Mouse (Mus musculus) intestine, postnatal 0 days (tissue): ENCODE measurements around the gene Chst1. TPM values are rescaled to one million over a fixed set of nuclear protein-coding genes. Genes with fewer than 3 reads are reported as not detected.

Experiments
- ATAC-seq: fragments of 200-750 bp; cut with Nextera tagmentation; 2 replicates; pipeline ENCODE4 v1.8.0; 2017; ENCODE audit warnings: mild to moderate bottlenecking, moderate TSS enrichment, moderate library complexity
- H3K27ac ChIP-seq: fragments of 300-500 bp; sonication (generic); 2 replicates; pipeline ENCODE4 v1.5.1; 2014; ENCODE audit warnings: mild to moderate bottlenecking, low read depth, low read length, moderate library complexity
- H3K27me3 ChIP-seq: fragments of 300-500 bp; sonication (generic); replicated peaks from 2 replicates; pipeline ENCODE4 v1.6.1; 2014; ENCODE audit warnings: low read length, mixed read lengths; ENCODE audit not compliant: control insufficient read depth, insufficient read depth
- H3K36me3 ChIP-seq: fragments of 300-500 bp; sonication (generic); 2 replicates; pipeline ENCODE4 v1.6.1; 2014; ENCODE audit warnings: mild to moderate bottlenecking, moderate library complexity; ENCODE audit not compliant: control insufficient read depth, insufficient read depth
- H3K4me1 ChIP-seq: fragments of 300-500 bp; sonication (generic); replicated peaks from 2 replicates; pipeline ENCODE4 v1.6.1; 2014; ENCODE audit warnings: antibody characterized with exemption, low read length, mixed read lengths; ENCODE audit not compliant: control insufficient read depth, insufficient read depth
- H3K4me2 ChIP-seq: fragments of 300-500 bp; sonication (generic); replicated peaks from 2 replicates; pipeline ENCODE4 v1.6.1; 2014; ENCODE audit warnings: low read depth, mild to moderate bottlenecking, moderate library complexity
- H3K4me3 ChIP-seq: fragments of 300-500 bp; sonication (generic); 2 replicates; pipeline ENCODE4 v1.5.1; 2014; ENCODE audit warnings: low read depth, low read length
- H3K9ac ChIP-seq: fragments of 300-500 bp; sonication (generic); 2 replicates; pipeline ENCODE4 v1.6.1; 2014; ENCODE audit warnings: mild to moderate bottlenecking, low read depth, low read length
- H3K9me3 ChIP-seq: fragments of 300-500 bp; sonication (generic); 2 replicates; pipeline ENCODE4 v1.6.1; 2016; ENCODE audit warnings: mixed run types; ENCODE audit not compliant: control insufficient read depth
- CTCF ChIP-seq: sonication (generic); IDR thresholded peaks from 2 replicates; pipeline ENCODE4 v1.5.1; 2016; ENCODE audit warnings: low read depth, mild to moderate bottlenecking, control low read depth, antibody characterized with exemption, moderate library complexity
- WGBS: fragments of 180-500 bp; shearing (Covaris S2); extraction: QIAGEN DNeasy Blood & Tissue Kit; methylation state at CpG from one replicate; pipeline ENCODE4 v1.1.7; 2014; 5-methylcytosine and 5-hydroxymethylcytosine counted together
- polyA plus RNA-seq: library from polyadenylated mRNA; unstranded; fragments of >200 nt; fragmentation: Nextera tagmentation; extraction: Ambion mirVana; gene quantifications from 2 replicates; pipeline ENCODE4 v1.2.1, GENCODE M21; 2015

The Chst1 gene
- polyA plus RNA-seq, 1 experiment from 2014 or later, result 2.2 TPM

DNA sequence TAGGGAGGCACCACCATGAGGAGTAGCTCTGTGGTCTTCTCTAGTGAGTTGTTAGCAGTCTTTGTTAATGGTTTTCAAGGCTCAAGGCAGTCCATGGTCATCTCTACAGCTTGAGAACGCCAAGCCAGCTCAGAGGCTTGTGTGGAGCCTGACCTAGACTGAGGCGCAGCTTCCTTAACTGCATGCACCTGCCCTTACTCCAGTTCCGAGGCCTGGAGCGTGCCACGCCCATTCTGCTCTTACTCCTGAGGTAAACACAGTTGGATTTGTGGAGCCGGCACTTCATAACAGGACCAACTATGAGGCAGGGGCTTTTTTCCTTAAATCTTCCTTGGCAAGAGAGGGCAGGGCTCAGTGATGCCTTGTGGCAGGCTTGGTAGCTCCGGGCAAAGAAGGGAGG is 18.2 kb upstream of the Chst1 start:
- Histone ChIP-seq H3K4me3 (no peak overlapping the region), H3K4me1 (no peaks in the 10 kb centered on the region; the same call in 1 of the 2 replicates), H3K27ac (no peak overlapping the region), H3K36me3 (no peaks in the 10 kb centered on the region), H3K4me2 (no peak overlapping the region), H3K9me3 (no peaks in the 10 kb centered on the region), H3K27me3 (no peaks in the 10 kb centered on the region), H3K9ac (no peak overlapping the region)
- no peak for TF ChIP-seq CTCF
- WGBS, result 48% methylated on average over 7 of the region's 7 CpGs
- peak; percentile 61 for ATAC-seq

GRCm38 (mm10) chr2:92582596-92582995 is 16.9 kb upstream of the Chst1 start:
- Histone ChIP-seq H3K27ac (no peak overlapping the region), H3K9ac (no peak overlapping the region), H3K27me3 (no peaks in the 10 kb centered on the region), H3K4me1 (no peaks in the 10 kb centered on the region; the same call in 1 of the 2 replicates), H3K36me3 (no peaks in the 10 kb centered on the region), H3K9me3 (no peaks in the 10 kb centered on the region), H3K4me2 (no peak overlapping the region), H3K4me3 (no peak overlapping the region)
- TF ChIP-seq CTCF, result no peak
- ATAC-seq, result no peak
- WGBS, result 58% methylated on average over 5 of the region's 5 CpGs

- no peak for ATAC-seq
- H3K36me3 ChIP-seq, result no peaks in the 10 kb centered on the region
- no peak for TF ChIP-seq CTCF
Measured at GRCm38 (mm10) chr2:92587806-92588205, 11.7 kb upstream of the Chst1 start.

DNA sequence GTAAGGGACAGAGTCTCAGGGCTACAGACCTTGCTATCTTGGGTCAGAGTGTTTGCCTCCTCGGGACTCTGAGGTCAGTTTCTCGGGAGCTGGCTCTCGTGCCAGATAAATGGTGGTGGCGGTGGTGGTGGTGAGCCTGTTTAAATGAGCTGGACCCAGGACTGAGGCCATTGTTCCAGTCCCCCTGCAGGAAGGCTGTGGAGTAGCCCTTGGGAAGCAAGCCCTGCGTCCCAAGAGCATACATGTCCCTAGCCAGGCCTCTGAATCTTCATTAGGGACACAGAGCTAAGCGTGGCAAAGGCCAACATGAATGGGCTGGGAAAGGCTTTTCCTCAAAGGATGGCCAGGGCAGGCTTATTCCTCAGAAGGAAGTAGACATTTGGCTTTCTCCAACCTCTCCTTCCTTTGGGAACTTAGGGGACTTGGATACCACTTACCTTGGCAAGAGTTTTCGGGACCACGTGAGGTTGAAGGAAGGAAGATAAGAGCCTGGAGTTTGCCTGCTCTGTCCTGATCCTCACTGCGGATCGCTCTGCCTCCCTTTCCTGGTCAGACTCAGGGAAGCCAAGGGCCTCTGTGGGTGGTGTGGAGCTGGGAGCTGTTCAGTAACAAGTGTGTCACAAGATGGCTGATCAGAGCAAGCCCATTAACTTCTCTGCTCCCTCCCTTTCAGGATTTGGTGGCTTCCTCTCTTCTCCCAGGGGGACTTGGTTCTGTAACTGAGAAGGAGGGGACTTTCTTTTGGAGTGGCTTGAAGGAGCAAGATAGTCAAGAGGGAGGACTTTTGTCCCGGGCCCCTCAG is 4.4 kb upstream of the Chst1 start:
- no peak overlapping the region for H3K4me3 ChIP-seq
- no peak overlapping the region for H3K4me2 ChIP-seq
- no peak overlapping the region for H3K27ac ChIP-seq
- H3K9me3 ChIP-seq, result no peaks in the 10 kb centered on the region
- peak; percentile 23; the same call in 1 of the 2 replicates for TF ChIP-seq CTCF
- H3K4me1 ChIP-seq, result no peaks in the 10 kb centered on the region
- 61% methylated on average over 11 of the region's 11 CpGs for WGBS
- ATAC-seq, result no peak
- H3K27me3 ChIP-seq, result peaks cover 18% of the 10 kb centered on the region
- H3K9ac ChIP-seq, result no peak overlapping the region
- H3K36me3 ChIP-seq, result no peaks in the 10 kb centered on the region

More at GRCm38 (mm10) chr2:92587806-92588205, 11.7 kb upstream of the Chst1 start:
- Histone ChIP-seq H3K27me3 (no peaks in the 10 kb centered on the region), H3K4me1 (no peaks in the 10 kb centered on the region), H3K9ac (no peak overlapping the region), H3K4me2 (no peak overlapping the region), H3K4me3 (no peak overlapping the region), H3K27ac (no peak overlapping the region), H3K9me3 (no peaks in the 10 kb centered on the region)
- WGBS, result 92% methylated on average over 2 of the region's 2 CpGs

DNA sequence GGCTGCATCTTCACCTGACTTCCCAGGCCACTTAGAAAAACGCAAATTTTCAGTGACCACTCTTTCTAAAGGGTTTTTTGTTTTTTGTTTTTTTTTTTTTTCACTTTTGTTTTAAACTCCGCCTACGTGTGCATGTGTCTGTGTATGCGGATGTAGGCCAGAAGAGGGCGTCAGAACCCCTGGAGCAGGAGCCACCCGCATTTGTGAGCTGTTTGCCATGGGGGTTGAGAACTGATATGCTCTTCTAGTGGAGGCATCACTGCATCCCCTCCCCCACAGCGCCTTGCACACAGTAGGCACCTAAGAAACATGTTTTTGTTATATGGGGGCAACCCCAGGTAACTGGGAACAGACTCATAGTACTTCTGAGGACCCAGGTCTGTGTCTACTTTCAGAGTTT is 2.2 kb upstream of the Chst1 start:
- H3K36me3 ChIP-seq, result no peaks in the 10 kb centered on the region
- TF ChIP-seq CTCF, result peak; percentile 60
- no peak overlapping the region for H3K4me3 ChIP-seq
- no peak overlapping the region for H3K9ac ChIP-seq
- H3K4me1 ChIP-seq, result no peaks in the 10 kb centered on the region
- H3K27me3 ChIP-seq, result peaks cover 35% of the 10 kb centered on the region
- H3K4me2 ChIP-seq, result no peak overlapping the region
- no peak for ATAC-seq
- no peaks in the 10 kb centered on the region for H3K9me3 ChIP-seq
- H3K27ac ChIP-seq, result no peak overlapping the region
- WGBS, result 19% methylated on average over 7 of the region's 7 CpGs

DNA sequence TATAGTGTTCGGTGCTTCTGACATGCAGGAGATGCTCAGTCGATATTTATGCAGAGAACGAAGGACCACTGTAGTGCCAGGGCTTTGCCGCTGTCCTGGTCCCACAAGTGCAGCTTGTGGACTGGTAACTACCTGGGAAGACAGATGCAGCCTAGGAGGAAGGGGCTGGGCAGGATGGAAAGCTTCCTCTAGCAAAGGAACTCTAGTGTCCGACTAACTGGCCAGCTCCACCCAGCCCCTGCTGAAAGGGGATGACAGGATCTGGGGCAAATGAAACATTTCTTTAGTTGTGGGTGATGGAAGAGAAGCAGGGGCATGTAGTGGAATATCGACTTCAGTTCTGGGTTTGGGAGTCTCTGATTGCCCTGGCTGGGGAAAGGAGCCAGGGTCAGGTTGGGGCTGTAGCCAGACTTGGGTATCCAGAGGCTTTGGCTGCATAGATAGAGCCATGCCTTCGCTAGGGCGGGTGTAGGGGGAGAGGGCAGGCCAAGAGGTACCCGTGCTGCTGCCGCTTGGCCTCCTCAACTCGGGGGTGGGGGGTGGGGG is 493 bp upstream of the Chst1 start:
- no peak for TF ChIP-seq CTCF
- Histone ChIP-seq H3K4me1 (no peaks in the 10 kb centered on the region), H3K4me2 (peak overlapping the region; percentile 82), H3K9ac (no peak overlapping the region), H3K9me3 (no peaks in the 10 kb centered on the region), H3K36me3 (no peaks in the 10 kb centered on the region), H3K27me3 (peaks cover 39% of the 10 kb centered on the region), H3K4me3 (peak overlapping the region; percentile 54), H3K27ac (no peak overlapping the region)
- no peak for ATAC-seq
- WGBS, result 25% methylated on average over 11 of the region's 11 CpGs
